9 mouse cellular contexts compared by ENCODE assay signal in the genomic region with DNA sequence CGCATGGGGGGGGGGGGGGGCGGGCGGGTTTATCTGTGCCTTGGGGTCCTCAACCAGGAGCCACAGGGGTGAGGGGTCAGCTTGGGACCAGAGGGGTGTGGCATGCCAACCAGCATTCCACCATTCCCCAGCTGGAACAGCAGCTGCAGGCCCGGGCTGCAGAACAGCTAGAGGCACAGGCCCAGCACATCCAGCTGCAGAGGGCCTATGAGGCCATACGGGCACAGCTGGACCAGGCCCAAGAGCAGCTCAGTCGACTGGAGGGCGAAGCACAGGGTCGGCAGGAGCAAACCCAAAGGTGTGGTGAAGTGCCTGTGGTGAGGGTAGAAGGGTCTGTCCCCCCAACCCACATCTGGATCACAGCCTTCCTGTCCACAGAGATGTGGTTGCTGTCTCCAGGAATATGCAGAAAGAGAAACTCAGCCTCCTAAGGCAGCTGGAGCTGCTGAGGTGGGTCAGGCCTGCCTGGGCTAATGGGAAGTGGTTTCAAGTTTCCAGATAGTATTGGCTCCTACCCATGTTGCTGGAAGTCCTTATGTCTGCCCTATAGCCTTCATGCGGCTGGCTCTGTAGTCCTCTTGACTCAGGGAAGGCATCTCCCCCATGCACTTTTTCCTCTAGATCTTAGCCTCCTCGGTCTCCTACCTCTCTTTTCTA. TPM values are rescaled to one million over a fixed set of nuclear protein-coding genes. Genes with fewer than 3 reads are reported as not detected.
DNase-seq lines count a peak whose midpoint lies in the region; ATAC-seq and TF ChIP-seq lines count a peak whose summit lies in the region.
"Had no signal": no experiment of that assay in that cellular context is flagged by ENCODE, and none has a peak within 500 bp of the region (broad histone marks: within the 10 kb centered on the region; RNA-seq: fewer than 3 reads in every experiment).

No protein-coding gene starts in this region.

- peaks cover 39% of the 10 kb centered on the region for H3K27me3 ChIP-seq in limb, embryonic 11.5 days (ENCODE audit: control insufficient read depth, insufficient read depth, low read length)
- peaks cover 2% of the 10 kb centered on the region; the same call in 1 of the 2 replicates for H3K27me3 ChIP-seq in thymus, adult 2 months (ENCODE audit: control insufficient read depth, insufficient read depth, low read length)
- H3K27me3 ChIP-seq: Patski had no signal

- TF ChIP-seq CTCF in gastrocnemius, adult 2 months (IDR thresholded peaks at IDR 0.05) = no peak
- no peak for TF ChIP-seq CTCF in thymus, adult 2 months (IDR thresholded peaks at IDR 0.05; ENCODE audit: borderline replicate concordance, control insufficient read depth, extremely low read depth, insufficient read depth, low read length, poor library complexity)

- peaks cover 11% of the 10 kb centered on the region for H3K36me3 ChIP-seq in limb, embryonic 11.5 days (ENCODE audit: control insufficient read depth, insufficient read depth, low read length)
- 0 out of 2 replicates have a peak, but pooled peaks cover 3% of the 10 kb centered on the region for H3K36me3 ChIP-seq in thymus, adult 2 months (ENCODE audit: control insufficient read depth, insufficient read depth, low read length)

- H3K9me3 ChIP-seq in limb, embryonic 11.5 days (ENCODE audit: control insufficient read depth, low read length) = no peaks in the 10 kb centered on the region

- WGBS in limb, embryonic 11.5 days = 31% methylated on average over 9 of the region's 10 CpGs
- 55% methylated on average over 10 of the region's 10 CpGs for WGBS in thymus, adult 2 months

- no peak for TF ChIP-seq POLR2A in thymus, adult 2 months (IDR thresholded peaks at IDR 0.05; ENCODE audit: control insufficient read depth, extremely low read depth, insufficient read depth, low read length, poor library complexity)

- peak overlapping the region; percentile 94 for H3K27ac ChIP-seq in gastrocnemius, adult 2 months
- no peak overlapping the region for H3K27ac ChIP-seq in limb, embryonic 11.5 days (replicated peaks; ENCODE audit: low read depth, low read length)
- H3K27ac ChIP-seq in thymus, adult 2 months (ENCODE audit: control insufficient read depth, insufficient read depth, low read length) = no peak overlapping the region

- H3K4me1 ChIP-seq in limb, embryonic 11.5 days (ENCODE audit: control insufficient read depth, insufficient read depth, low read length) = peaks cover 40% of the 10 kb centered on the region
- peaks cover 30% of the 10 kb centered on the region for H3K4me1 ChIP-seq in thymus, adult 2 months (replicated peaks; ENCODE audit: control insufficient read depth, insufficient read depth, low read length)

- H3K4me2 ChIP-seq in limb, embryonic 11.5 days (ENCODE audit: low read depth, severe bottlenecking) = peak overlapping the region; percentile 47; the same call in 1 of the 2 replicates

- intact Hi-C loops in gastrocnemius, adult 2 months (cut with DNase I) = no loop called here
- intact Hi-C loops in left cerebral cortex, postnatal 14 days (cut with DNase I) = no loop called here

- peak; percentile 56 for DNase-seq in gastrocnemius, adult 2 months
- no peak for DNase-seq in gastrocnemius, postnatal 25 days
- DNase-seq in thymus, postnatal 14 days = peak; percentile 9
- DNase-seq in thymus, postnatal 0 days (ENCODE audit: low spot score) = no peak
- DNase-seq in limb, embryonic 11.5 days (ENCODE audit: low spot score) = peak; percentile 39
- no peak for DNase-seq in left cerebral cortex, postnatal 14 days (ENCODE audit: low spot score in 2 of 2)
- DNase-seq in layer of hippocampus, postnatal 36 days = no peak
- no peak for DNase-seq in thymus, adult 2 months

- no peak overlapping the region for H3K9ac ChIP-seq in limb, embryonic 11.5 days (ENCODE audit: low read length)

- no peak for ATAC-seq in limb, embryonic 11.5 days (ENCODE audit: insufficient number of reproducible peaks, low FRiP score, low TSS enrichment, low read depth)
- ATAC-seq: Patski had no signal

- peak overlapping the region; percentile 81 for H3K4me3 ChIP-seq in gastrocnemius, adult 2 months
- H3K4me3 ChIP-seq in limb, embryonic 11.5 days (ENCODE audit: low read depth, low read length) = no peak overlapping the region
- H3K4me3 ChIP-seq in thymus, adult 2 months (ENCODE audit: control insufficient read depth, insufficient read depth, low read length) = no peak overlapping the region

RNA-seq across cellular contexts. Expression of gene Cd151, which starts 1.7 kb away (rescaled TPM):
- total RNA-seq in gastrocnemius, adult 2 months (2021) = 10 to 100 TPM; 83.2 to 90.2 TPM
- 10 to 100 TPM; 67.7 to 87.4 TPM for total RNA-seq in gastrocnemius, postnatal 25 days (2021)
- polyA plus RNA-seq in thymus, postnatal 0 days (2015; fragmentation: Nextera tagmentation; extraction: Ambion mirVana) = 11.7 and 13.0 TPM in 2 replicates
- 27.2 and 35.7 TPM in 2 replicates for polyA plus RNA-seq in limb, embryonic 11.5 days (2014; fragmentation: Nextera tagmentation; extraction: Ambion mirVana)
- total RNA-seq in left cerebral cortex, postnatal 14 days (2021) = 10 to 100 TPM; 27.5 to 33.8 TPM
- 10 to 100 TPM; 21.4 to 21.5 TPM for total RNA-seq in layer of hippocampus, postnatal 36 days (2021)
- polyA plus RNA-seq in thymus, adult 2 months (2012; rRNA removed) = 132 and 186 TPM in 2 replicates

RNA-seq across cellular contexts. Expression of gene Cracr2b, which starts 4.6 kb away (rescaled TPM):
- 1 to 10 TPM; 6.1 to 6.3 TPM for total RNA-seq in gastrocnemius, adult 2 months (2021)
- 1 to 10 TPM; 3.9 to 7.0 TPM for total RNA-seq in gastrocnemius, postnatal 25 days (2021)
- polyA plus RNA-seq in thymus, postnatal 0 days (2015; fragmentation: Nextera tagmentation; extraction: Ambion mirVana) = 6.1 and 8.9 TPM in 2 replicates
- polyA plus RNA-seq in limb, embryonic 11.5 days (2014; fragmentation: Nextera tagmentation; extraction: Ambion mirVana) = 5.3 and 6.8 TPM in 2 replicates
- total RNA-seq in left cerebral cortex, postnatal 14 days (2021) = 1 to 10 TPM; 5.3 to 5.6 TPM
- total RNA-seq in layer of hippocampus, postnatal 36 days (2021) = 1 to 10 TPM; 3.9 to 6.0 TPM
- polyA plus RNA-seq in thymus, adult 2 months (2012; rRNA removed) = 10.0 and 14.9 TPM in 2 replicates

RNA-seq across cellular contexts. Expression of gene Polr2l, which starts 9.4 kb away (rescaled TPM):
- 10 to 100 TPM; 55.5 to 58.8 TPM for total RNA-seq in gastrocnemius, adult 2 months (2021)
- 10 to 100 TPM; 55.2 to 56.0 TPM for total RNA-seq in gastrocnemius, postnatal 25 days (2021)
- polyA plus RNA-seq in thymus, postnatal 0 days (2015; fragmentation: Nextera tagmentation; extraction: Ambion mirVana) = 73.5 and 85.3 TPM in 2 replicates
- 70.9 and 73.3 TPM in 2 replicates for polyA plus RNA-seq in limb, embryonic 11.5 days (2014; fragmentation: Nextera tagmentation; extraction: Ambion mirVana)
- total RNA-seq in left cerebral cortex, postnatal 14 days (2021) = 10 to 100 TPM; 43.8 to 44.4 TPM
- 10 to 100 TPM; 42.8 to 44.9 TPM for total RNA-seq in layer of hippocampus, postnatal 36 days (2021)
- 31.1 and 39.3 TPM in 2 replicates for polyA plus RNA-seq in thymus, adult 2 months (2012; rRNA removed)

RNA-seq across cellular contexts. Expression of gene Tspan4, which starts 9.5 kb away (rescaled TPM):
- 1 to 10 TPM; 7.6 to 8.2 TPM for total RNA-seq in gastrocnemius, adult 2 months (2021)
- total RNA-seq in gastrocnemius, postnatal 25 days (2021) = 10 to 100 TPM in 1 of 2 experiments, 1 to 10 TPM in 1; 5.6 to 16.5 TPM
- 24.7 and 28.5 TPM in 2 replicates for polyA plus RNA-seq in thymus, postnatal 0 days (2015; fragmentation: Nextera tagmentation; extraction: Ambion mirVana)
- 21.2 and 22.3 TPM in 2 replicates for polyA plus RNA-seq in limb, embryonic 11.5 days (2014; fragmentation: Nextera tagmentation; extraction: Ambion mirVana)
- total RNA-seq in left cerebral cortex, postnatal 14 days (2021) = 10 to 100 TPM; 23.2 to 23.7 TPM
- total RNA-seq in layer of hippocampus, postnatal 36 days (2021) = 10 to 100 TPM; 13.1 to 13.7 TPM
- polyA plus RNA-seq in thymus, adult 2 months (2012; rRNA removed) = 36.9 and 45.1 TPM in 2 replicates

RNA-seq across cellular contexts. Expression of gene Pnpla2, which starts 10.5 kb away (rescaled TPM):
- 100 to 1,000 TPM; 345 to 348 TPM for total RNA-seq in gastrocnemius, adult 2 months (2021)
- 100 to 1,000 TPM; 265 to 357 TPM for total RNA-seq in gastrocnemius, postnatal 25 days (2021)
- polyA plus RNA-seq in thymus, postnatal 0 days (2015; fragmentation: Nextera tagmentation; extraction: Ambion mirVana) = 49.2 and 50.5 TPM in 2 replicates
- polyA plus RNA-seq in limb, embryonic 11.5 days (2014; fragmentation: Nextera tagmentation; extraction: Ambion mirVana) = 11.3 and 12.5 TPM in 2 replicates
- 10 to 100 TPM; 22.9 to 28.8 TPM for total RNA-seq in left cerebral cortex, postnatal 14 days (2021)
- 10 to 100 TPM; 17.7 to 27.0 TPM for total RNA-seq in layer of hippocampus, postnatal 36 days (2021)
- polyA plus RNA-seq in thymus, adult 2 months (2012; rRNA removed) = 256 and 296 TPM in 2 replicates

Comparison
In these comparisons a context has a peak if more than half of its experiments do, and no peak if none do; other contexts are left out.
1. DNase-seq: peak in gastrocnemius, adult 2 months (single experiment), thymus, postnatal 14 days (single experiment) and limb, embryonic 11.5 days (single experiment); none in gastrocnemius, postnatal 25 days (single experiment), thymus, postnatal 0 days (single experiment), left cerebral cortex, postnatal 14 days (0 of 2), layer of hippocampus, postnatal 36 days (0 of 2) and thymus, adult 2 months (single experiment).